Mouse (Mus musculus) hindbrain, postnatal 0 days (tissue): ENCODE data around the gene Washc2. TPM values are rescaled to one million over a fixed set of nuclear protein-coding genes. Genes with fewer than 3 reads are reported as not detected.

Experiments
- ATAC-seq: fragments of 200-750 bp; cut with Nextera tagmentation; 2 replicates; pipeline ENCODE4 v1.8.0; 2017; ENCODE audit warnings: mild to moderate bottlenecking, moderate TSS enrichment, moderate library complexity
- DNase-seq: peaks from one replicate; pipeline ENCODE4 v3.0.0-alpha.2; 2015; ENCODE audit warnings: low spot score
- H3K27ac ChIP-seq: fragments of 300-500 bp; sonication (generic); 2 replicates; pipeline ENCODE4 v1.5.1; 2014; ENCODE audit warnings: mild to moderate bottlenecking
- H3K27me3 ChIP-seq: fragments of 300-500 bp; sonication (generic); 2 replicates; pipeline ENCODE4 v1.6.1; 2014; ENCODE audit warnings: low read length, mixed read lengths; ENCODE audit not compliant: insufficient read depth
- H3K36me3 ChIP-seq: fragments of 300-500 bp; sonication (generic); 2 replicates; pipeline ENCODE4 v1.6.1; 2014; ENCODE audit warnings: low read length, mixed read lengths; ENCODE audit not compliant: insufficient read depth
- H3K4me1 ChIP-seq: fragments of 300-500 bp; sonication (generic); 2 replicates; pipeline ENCODE4 v1.6.1; 2014; ENCODE audit warnings: antibody characterized with exemption, low read length, mixed read lengths; ENCODE audit not compliant: insufficient read depth
- H3K4me2 ChIP-seq: fragments of 300-500 bp; sonication (generic); 2 replicates; pipeline ENCODE4 v1.6.1; 2014; ENCODE audit warnings: low read depth, mild to moderate bottlenecking, low read length, moderate library complexity, mixed read lengths
- H3K4me3 ChIP-seq: fragments of 300-500 bp; sonication (generic); 2 replicates; pipeline ENCODE4 v1.5.1; 2014; ENCODE audit warnings: low read length
- H3K9ac ChIP-seq: fragments of 300-500 bp; sonication (generic); replicated peaks from 2 replicates; pipeline ENCODE4 v1.6.1; 2014; ENCODE audit warnings: mild to moderate bottlenecking, low read length, moderate library complexity, mixed read lengths
- H3K9me3 ChIP-seq: fragments of 300-500 bp; sonication (generic); 2 replicates; pipeline ENCODE4 v1.6.1; 2016; ENCODE audit warnings: low read length, mixed read lengths
- CTCF ChIP-seq: IDR thresholded peaks from 2 replicates; pipeline ENCODE4 v1.5.1; 2016; ENCODE audit warnings: antibody characterized with exemption, control low read depth, low read depth
- WGBS: fragments of 180-500 bp; shearing (Covaris S2); extraction: QIAGEN DNeasy Blood & Tissue Kit; methylation state at CpG from one replicate; pipeline ENCODE4 v1.1.7; 2014; 5-methylcytosine and 5-hydroxymethylcytosine counted together
- polyA plus RNA-seq: library from polyadenylated mRNA; unstranded; fragments of >200 nt; fragmentation: Nextera tagmentation; extraction: Ambion mirVana; gene quantifications from 2 replicates; pipeline ENCODE4 v1.2.1, GENCODE M21; 2015
- total RNA-seq: library from RNA; depleted of rRNA; stranded (reverse); fragments of >200 nt; gene quantifications from 2 replicates; pipeline ENCODE4 v1.2.3, GENCODE M21; 2014; rRNA removed

The Washc2 gene
- total and polyA plus RNA-seq, 2 experiments from 2014 or later: 61.5 to 73.2 TPM

GRCm38 (mm10) chr6:116286870-116287575, 79.2 kb downstream of the Washc2 start:
- H3K27ac ChIP-seq: no peak overlapping the region
- ATAC-seq: no peak

GRCm38 (mm10) chr6:116311411-116311810, 103.6 kb downstream of the Washc2 start:
- no peaks in the 10 kb centered on the region for H3K27me3 ChIP-seq
- H3K4me1 ChIP-seq: no peaks in the 10 kb centered on the region
- no peak for ATAC-seq
- DNase-seq: no peak
- H3K4me2 ChIP-seq: no peak overlapping the region
- no peak overlapping the region for H3K27ac ChIP-seq
- 93% methylated on average over 2 of the region's 2 CpGs for whole genome bisulfite sequencing
- no peaks in the 10 kb centered on the region for H3K36me3 ChIP-seq
- H3K4me3 ChIP-seq: no peak overlapping the region
- no peak for TF ChIP-seq CTCF
- no peak overlapping the region for H3K9ac ChIP-seq
- no peaks in the 10 kb centered on the region for H3K9me3 ChIP-seq

More at GRCm38 (mm10) chr6:116286870-116287575, 79.2 kb downstream of the Washc2 start:
- Histone ChIP-seq H3K4me3 (no peak overlapping the region), H3K4me1 (no peaks in the 10 kb centered on the region), H3K4me2 (no peak overlapping the region), H3K36me3 (no peaks in the 10 kb centered on the region), H3K9me3 (no peaks in the 10 kb centered on the region), H3K9ac (no peak overlapping the region), H3K27me3 (no peaks in the 10 kb centered on the region)
- WGBS: 81% methylated on average over 5 of the region's 5 CpGs
- TF ChIP-seq CTCF: no peak
- no peak for DNase-seq

Other genes with a start within 250 kb of the Washc2 start
- 31.2 and 36.1 TPM in 2 replicates for gene Plxnd1, start 213.0 kb upstream of the Washc2 start, total RNA-seq
- gene Plxnd1, start 213.0 kb upstream of the Washc2 start, polyA plus RNA-seq: 6.1 and 8.2 TPM in 2 replicates
- 33.9 and 36.9 TPM in 2 replicates for gene Tmcc1, start 14.6 kb upstream of the Washc2 start, total RNA-seq
- 13.0 and 14.0 TPM in 2 replicates for gene Tmcc1, start 14.6 kb upstream of the Washc2 start, polyA plus RNA-seq
- gene Zfand4, start 56.2 kb downstream of the Washc2 start, total RNA-seq: 2.5 and 3.9 TPM in 2 replicates
- 6.3 and 7.0 TPM in 2 replicates for gene Zfand4, start 56.2 kb downstream of the Washc2 start, polyA plus RNA-seq
- gene March8, start 130.0 kb downstream of the Washc2 start, total RNA-seq: 116 and 118 TPM in 2 replicates
- 38.8 and 40.0 TPM in 2 replicates for gene March8, start 130.0 kb downstream of the Washc2 start, polyA plus RNA-seq